Mouse (Mus musculus): ENCODE measurements around the gene Wbp1. TPM values are rescaled to one million over a fixed set of nuclear protein-coding genes. Genes with fewer than 3 reads are reported as not detected.

Wbp1 gene
- polyA plus RNA-seq, 1 experiment: 70.3 TPM

Other genes starting within 250 kb of the Wbp1 start
- gene Sema4f, start 181.8 kb downstream of the Wbp1 start, polyA plus RNA-seq (2012; ENCODE audit: insufficient read depth, insufficient read length, missing spikeins): not detected in 2 replicates
- not detected in 2 replicates for gene M1ap, start 174.7 kb downstream of the Wbp1 start, polyA plus RNA-seq (2012; ENCODE audit: insufficient read depth, insufficient read length, missing spikeins)
- 1.3 and 1.5 TPM in 2 replicates for gene Dok1, start 88.1 kb downstream of the Wbp1 start, polyA plus RNA-seq (2012; ENCODE audit: insufficient read depth, insufficient read length, missing spikeins)
- gene Loxl3, start 87.4 kb downstream of the Wbp1 start, polyA plus RNA-seq (2012; ENCODE audit: insufficient read depth, insufficient read length, missing spikeins): 0.63 and 1.6 TPM in 2 replicates
- gene Aup1, start 67.0 kb downstream of the Wbp1 start, polyA plus RNA-seq (2012; ENCODE audit: insufficient read depth, insufficient read length, missing spikeins): 78.0 and 97.2 TPM in 2 replicates
- 42.8 and 48.9 TPM in 2 replicates for gene Htra2, start 66.3 kb downstream of the Wbp1 start, polyA plus RNA-seq (2012; ENCODE audit: insufficient read depth, insufficient read length, missing spikeins)
- gene Dqx1, start 63.7 kb downstream of the Wbp1 start, polyA plus RNA-seq (2012; ENCODE audit: insufficient read depth, insufficient read length, missing spikeins): 0.79 TPM in 1 of 2 replicates, not detected in the other
- not detected in 2 replicates for gene Tlx2, start 51.3 kb downstream of the Wbp1 start, polyA plus RNA-seq (2012; ENCODE audit: insufficient read depth, insufficient read length, missing spikeins)
- gene Pcgf1, start 43.7 kb downstream of the Wbp1 start, polyA plus RNA-seq (2012; ENCODE audit: insufficient read depth, insufficient read length, missing spikeins): 16.5 and 22.5 TPM in 2 replicates
- gene Lbx2, start 35.2 kb downstream of the Wbp1 start, polyA plus RNA-seq (2012; ENCODE audit: insufficient read depth, insufficient read length, missing spikeins): not detected in 2 replicates
- not detected in 2 replicates for gene Ccdc142, start 20.0 kb downstream of the Wbp1 start, polyA plus RNA-seq (2012; ENCODE audit: insufficient read depth, insufficient read length, missing spikeins)
- gene Gm42688, start 19.9 kb downstream of the Wbp1 start, polyA plus RNA-seq (2012; ENCODE audit: insufficient read depth, insufficient read length, missing spikeins): not detected in 2 replicates
- 172 and 202 TPM in 2 replicates for gene Mrpl53, start 12.5 kb downstream of the Wbp1 start, polyA plus RNA-seq (2012; ENCODE audit: insufficient read depth, insufficient read length, missing spikeins)
- gene Mogs, start 6.1 kb downstream of the Wbp1 start, polyA plus RNA-seq (2012; ENCODE audit: insufficient read depth, insufficient read length, missing spikeins): 6.0 and 6.2 TPM in 2 replicates
- gene Ino80b, start 3.9 kb upstream of the Wbp1 start, polyA plus RNA-seq (2012; ENCODE audit: insufficient read depth, insufficient read length, missing spikeins): 8.7 and 13.1 TPM in 2 replicates
- 4.5 and 7.1 TPM in 2 replicates for gene Rtkn, start 13.9 kb upstream of the Wbp1 start, polyA plus RNA-seq (2012; ENCODE audit: insufficient read depth, insufficient read length, missing spikeins)
- gene Wdr54, start 34.8 kb upstream of the Wbp1 start, polyA plus RNA-seq (2012; ENCODE audit: insufficient read depth, insufficient read length, missing spikeins): not detected in 2 replicates
- not detected in 2 replicates for gene 1700003E16Rik, start 34.8 kb upstream of the Wbp1 start, polyA plus RNA-seq (2012; ENCODE audit: insufficient read depth, insufficient read length, missing spikeins)
- 31.0 and 31.2 TPM in 2 replicates for gene Dctn1, start 44.4 kb upstream of the Wbp1 start, polyA plus RNA-seq (2012; ENCODE audit: insufficient read depth, insufficient read length, missing spikeins)
- gene Slc4a5, start 98.3 kb upstream of the Wbp1 start, polyA plus RNA-seq (2012; ENCODE audit: insufficient read depth, insufficient read length, missing spikeins): not detected in 2 replicates
- gene Mthfd2, start 204.3 kb upstream of the Wbp1 start, polyA plus RNA-seq (2012; ENCODE audit: insufficient read depth, insufficient read length, missing spikeins): 5.2 and 7.4 TPM in 2 replicates
- 38.1 and 43.1 TPM in 2 replicates for gene Mob1a, start 204.5 kb upstream of the Wbp1 start, polyA plus RNA-seq (2012; ENCODE audit: insufficient read depth, insufficient read length, missing spikeins)
- gene Bola3, start 227.6 kb upstream of the Wbp1 start, polyA plus RNA-seq (2012; ENCODE audit: insufficient read depth, insufficient read length, missing spikeins): 671 and 946 TPM in 2 replicates

Measured in brown adipose tissue, adult 24 weeks (tissue).